ENCODE assay signal across 7 mouse cellular contexts in genomic region chr11:59212320-59212719, GRCm38 (mm10). TPM values are rescaled to one million over a fixed set of nuclear protein-coding genes. Genes with fewer than 3 reads are reported as not detected.
DNase-seq lines count a peak whose midpoint lies in the region; ATAC-seq and TF ChIP-seq lines count a peak whose summit lies in the region.
"Not testable (repeated sequence)": the region's sequence is repeated elsewhere in the genome, so short reads cannot be mapped to it uniquely, and the experiment has no call there.
"Had no signal": no experiment of that assay in that cellular context is flagged by ENCODE, and none has a peak within 500 bp of the region (broad histone marks: within the 10 kb centered on the region; RNA-seq: fewer than 3 reads in every experiment).

No protein-coding gene starts in this region.

- peak overlapping the region; percentile 17; the same call in 1 of the 2 replicates for H3K27ac ChIP-seq in spleen, adult 2 months (ENCODE audit: insufficient read depth, low read length)
- H3K27ac ChIP-seq in thymus, adult 2 months (ENCODE audit: control insufficient read depth, insufficient read depth, low read length), result not testable (repeated sequence)

- H3K36me3 ChIP-seq in spleen, adult 2 months (ENCODE audit: control insufficient read depth, insufficient read depth, low read length), result peaks cover 17% of the 10 kb centered on the region
- peaks cover 14% of the 10 kb centered on the region for H3K36me3 ChIP-seq in thymus, adult 2 months (ENCODE audit: control insufficient read depth, insufficient read depth, low read length)

- peaks cover 16% of the 10 kb centered on the region; the same call in 1 of the 2 replicates for H3K4me1 ChIP-seq in spleen, adult 2 months (ENCODE audit: control insufficient read depth, insufficient read depth, insufficient read length)
- H3K4me1 ChIP-seq in thymus, adult 2 months (replicated peaks; ENCODE audit: control insufficient read depth, insufficient read depth, low read length), result peaks cover 19% of the 10 kb centered on the region

- peak; percentile 71 to 80 for DNase-seq in CD8-positive naive resting alpha-beta T cell, adult 2 months (ENCODE audit: low read depth in 2 of 2, low spot score in 2 of 2)
- peak in 1 of 2 experiments; percentile 57 for DNase-seq in spleen, adult 2 months (ENCODE audit: low read depth in 1 of 2, low spot score in 2 of 2)
- DNase-seq in thymus, adult 2 months, result peak; percentile 56

- WGBS in spleen, adult 2 months, result 9% methylated on average over 12 of the region's 12 CpGs
- WGBS in thymus, adult 2 months, result 5% methylated on average over 12 of the region's 12 CpGs

- TF ChIP-seq CTCF in spleen, adult 2 months (IDR thresholded peaks at IDR 0.05; ENCODE audit: extremely low read depth, insufficient read depth, insufficient read length, insufficient replicate concordance); thymus, adult 2 months (IDR thresholded peaks at IDR 0.05; ENCODE audit: borderline replicate concordance, control insufficient read depth, extremely low read depth, insufficient read depth, low read length, poor library complexity): not testable (repeated sequence)

- peak; percentile 67 for ATAC-seq in common myeloid progenitor, adult 5-6 weeks (replicated peaks; ENCODE audit: low read depth, poor library complexity, severe bottlenecking)
- peak; percentile 74 for ATAC-seq in inflammation-experienced regulatory T-cells, adult 6 months
- peak; percentile 49 for ATAC-seq in megakaryocyte progenitor cell, adult 5-6 weeks (replicated peaks; ENCODE audit: poor library complexity)

- H3K4me3 ChIP-seq in spleen, adult 2 months (ENCODE audit: extremely low read depth, insufficient read depth, insufficient read length); thymus, adult 2 months (ENCODE audit: control insufficient read depth, insufficient read depth, low read length): not testable (repeated sequence)

- not testable (repeated sequence) for H3K27me3 ChIP-seq in spleen, adult 2 months (ENCODE audit: control insufficient read depth, insufficient read depth, low read length); thymus, adult 2 months (ENCODE audit: control insufficient read depth, insufficient read depth, low read length)

- TF ChIP-seq POLR2A in spleen, adult 2 months (IDR thresholded peaks at IDR 0.05; ENCODE audit: low read depth, low read length); thymus, adult 2 months (IDR thresholded peaks at IDR 0.05; ENCODE audit: control insufficient read depth, extremely low read depth, insufficient read depth, low read length, poor library complexity): not testable (repeated sequence)

RNA-seq across cellular contexts. Expression of gene 2310033P09Rik, which starts 4.2 kb away (rescaled TPM):
- 16.6 and 18.6 TPM in 2 replicates for total RNA-seq in common myeloid progenitor, adult 5-6 weeks (2017)
- 10 to 100 TPM; 19.6 to 22.1 (median 19.8) TPM for polyA plus RNA-seq in inflammation-experienced regulatory T-cells, adult 6 months (2017; shearing (Covaris generic))
- 14.9 and 17.9 TPM in 2 replicates for total RNA-seq in megakaryocyte progenitor cell, adult 5-6 weeks (2015)
- 8.7 and 17.8 TPM in 2 replicates for total RNA-seq in megakaryocyte progenitor cell, adult 5-6 weeks (2017)
- 19.9 and 25.0 TPM in 2 replicates for polyA plus RNA-seq in spleen, adult 2 months (2012; rRNA removed)
- 30.0 and 30.5 TPM in 2 replicates for polyA plus RNA-seq in thymus, adult 2 months (2012; rRNA removed)

RNA-seq across cellular contexts. Expression of gene Mrpl55, which starts 10.0 kb away (rescaled TPM):
- 49.7 and 68.8 TPM in 2 replicates for total RNA-seq in common myeloid progenitor, adult 5-6 weeks (2017)
- 10 to 100 TPM; 43.4 to 49.1 (median 46.7) TPM for polyA plus RNA-seq in inflammation-experienced regulatory T-cells, adult 6 months (2017; shearing (Covaris generic))
- total RNA-seq in megakaryocyte progenitor cell, adult 5-6 weeks (2015), result 33.4 and 49.5 TPM in 2 replicates
- total RNA-seq in megakaryocyte progenitor cell, adult 5-6 weeks (2017), result 48.7 and 56.2 TPM in 2 replicates
- polyA plus RNA-seq in spleen, adult 2 months (2012; rRNA removed), result 16.1 and 21.8 TPM in 2 replicates
- 40.2 and 42.0 TPM in 2 replicates for polyA plus RNA-seq in thymus, adult 2 months (2012; rRNA removed)

RNA-seq across cellular contexts. Expression of gene Arf1, which starts 15.8 kb away (rescaled TPM):
- total RNA-seq in common myeloid progenitor, adult 5-6 weeks (2017), result 300 and 320 TPM in 2 replicates
- 100 to 1,000 TPM; 339 to 371 (median 345) TPM for polyA plus RNA-seq in inflammation-experienced regulatory T-cells, adult 6 months (2017; shearing (Covaris generic))
- total RNA-seq in megakaryocyte progenitor cell, adult 5-6 weeks (2015), result 280 and 290 TPM in 2 replicates
- total RNA-seq in megakaryocyte progenitor cell, adult 5-6 weeks (2017), result 343 and 378 TPM in 2 replicates
- 252 and 312 TPM in 2 replicates for polyA plus RNA-seq in spleen, adult 2 months (2012; rRNA removed)
- 503 and 561 TPM in 2 replicates for polyA plus RNA-seq in thymus, adult 2 months (2012; rRNA removed)

RNA-seq across cellular contexts. Expression of gene Guk1, which starts 20.3 kb away (rescaled TPM):
- total RNA-seq in common myeloid progenitor, adult 5-6 weeks (2017), result 26.8 and 36.6 TPM in 2 replicates
- 10 to 100 TPM; 58.6 to 65.6 (median 60.5) TPM for polyA plus RNA-seq in inflammation-experienced regulatory T-cells, adult 6 months (2017; shearing (Covaris generic))
- total RNA-seq in megakaryocyte progenitor cell, adult 5-6 weeks (2015), result 61.9 and 62.8 TPM in 2 replicates
- 29.9 and 34.7 TPM in 2 replicates for total RNA-seq in megakaryocyte progenitor cell, adult 5-6 weeks (2017)
- polyA plus RNA-seq in spleen, adult 2 months (2012; rRNA removed), result 40.9 and 52.3 TPM in 2 replicates
- polyA plus RNA-seq in thymus, adult 2 months (2012; rRNA removed), result 56.8 and 79.8 TPM in 2 replicates

RNA-seq across cellular contexts. Expression of gene Gjc2, which starts 29.3 kb away (rescaled TPM):
- not detected in 2 replicates for total RNA-seq in common myeloid progenitor, adult 5-6 weeks (2017)
- polyA plus RNA-seq in inflammation-experienced regulatory T-cells, adult 6 months (2017; shearing (Covaris generic)), result not detected
- total RNA-seq in megakaryocyte progenitor cell, adult 5-6 weeks (2015), result not detected in 2 replicates
- not detected in 2 replicates for total RNA-seq in megakaryocyte progenitor cell, adult 5-6 weeks (2017)
- 3.4 and 4.1 TPM in 2 replicates for polyA plus RNA-seq in spleen, adult 2 months (2012; rRNA removed)
- 0.23 and 0.66 TPM in 2 replicates for polyA plus RNA-seq in thymus, adult 2 months (2012; rRNA removed)
- polyA plus RNA-seq: midbrain, embryonic 13.5 days had no signal
